Mouse (Mus musculus) layer of hippocampus, adult 11-12 months (tissue): ENCODE measurements around the gene Frat1.

Experiments
- DNase-seq: peaks from one replicate; pipeline ENCODE4 v3.0.0; 2022; ENCODE audit warnings: low spot score

The Frat1 gene

DNA sequence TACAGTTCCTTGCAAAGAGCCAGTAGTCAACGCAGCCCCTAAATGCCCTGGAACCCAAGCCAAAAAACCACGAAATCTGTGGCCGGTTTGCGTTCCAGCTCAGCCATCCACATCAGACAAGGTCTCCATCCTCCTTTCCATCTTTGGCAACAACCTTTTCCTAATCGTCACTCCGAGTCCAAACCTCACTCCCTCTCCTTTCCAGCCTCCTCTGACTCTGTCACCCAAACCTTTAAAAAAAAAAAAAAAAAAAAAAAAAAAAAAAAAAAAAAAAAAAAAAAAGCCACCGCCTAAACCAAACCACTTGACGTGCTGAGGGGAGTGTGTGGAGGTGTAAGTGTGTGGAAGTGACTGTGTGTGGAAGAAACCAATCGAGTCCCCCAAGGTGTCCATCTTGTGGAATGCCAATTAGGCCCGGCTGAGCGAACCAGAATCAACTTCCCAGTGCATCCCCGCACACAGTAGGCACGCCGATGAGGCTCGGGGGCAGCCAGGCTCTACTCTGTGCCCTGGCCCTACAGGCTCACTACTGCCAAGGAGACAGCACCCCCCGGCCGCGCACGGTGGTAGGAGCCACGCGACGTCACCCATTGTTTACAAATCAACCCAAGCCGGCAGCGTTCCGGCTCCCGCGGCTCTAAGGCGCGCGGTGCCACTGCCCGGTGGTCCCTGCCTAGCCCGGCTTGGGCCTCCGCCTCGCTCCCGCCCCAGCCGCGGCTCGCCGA, at the start of gene Frat1:
Gene Frat1 (plus strand): TSS at position 590 of the 725 bp plus-strand sequence.
- DNase-seq = peak; percentile 93

DNA sequence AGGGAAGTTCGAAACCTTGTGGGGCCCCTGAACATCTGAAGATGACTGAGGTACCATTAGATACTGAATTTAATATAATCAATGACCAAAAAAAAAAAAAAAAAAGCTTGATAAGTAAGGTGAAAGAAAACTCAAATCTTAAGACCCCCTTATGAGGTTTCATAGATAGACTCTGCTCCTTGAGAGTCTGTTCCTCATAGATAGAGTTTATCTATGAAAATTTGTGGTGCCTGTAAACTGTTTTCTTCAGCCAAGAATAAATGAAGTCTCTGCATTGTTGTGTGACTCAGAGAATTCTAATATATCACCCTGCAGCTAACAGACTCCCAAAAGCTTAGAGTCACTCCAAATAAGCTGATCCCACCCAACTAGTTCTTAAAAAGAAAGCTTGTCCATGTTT, 42.9 kb upstream of the Frat1 start:
- DNase-seq = no peak

DNA sequence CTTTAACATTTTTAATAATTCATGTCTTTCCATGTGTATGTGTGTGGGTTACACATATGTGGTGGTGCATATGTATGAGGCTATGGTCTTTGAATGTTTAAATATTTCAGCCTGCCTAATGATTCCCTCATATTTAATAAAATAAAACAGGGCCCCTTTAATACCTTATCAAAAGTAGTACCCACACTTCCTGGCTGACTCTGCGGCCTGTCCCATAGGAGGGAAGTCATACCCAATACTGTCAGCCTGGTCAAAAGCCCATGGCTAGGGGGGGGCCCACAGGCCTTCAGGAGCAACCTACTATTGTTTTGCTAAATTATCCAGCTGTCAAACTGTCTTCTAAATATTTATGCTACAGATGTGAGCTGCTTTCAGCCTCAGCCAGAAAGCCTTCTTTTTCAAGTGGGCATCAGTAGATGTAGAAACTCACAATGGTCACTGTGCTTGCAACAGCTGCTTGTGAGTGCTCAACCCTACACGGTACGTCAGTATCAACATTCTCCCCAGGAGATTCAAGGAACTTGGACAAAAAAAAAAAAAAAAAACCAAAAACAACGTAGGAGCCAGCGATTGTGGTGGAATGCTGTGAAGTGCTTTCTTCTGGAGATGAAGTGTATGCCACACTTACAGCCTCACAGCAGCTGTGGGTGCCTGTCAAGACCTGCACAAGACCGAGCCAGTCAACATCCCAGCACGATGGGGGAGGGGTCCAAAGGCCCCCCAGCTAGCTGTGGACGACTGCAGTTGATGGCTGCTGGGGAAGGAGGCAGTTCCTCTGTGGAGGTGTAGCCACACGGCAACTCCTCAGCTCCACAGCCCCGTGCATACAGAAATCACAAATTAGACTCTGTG, 40.4 kb upstream of the Frat1 start:
- no peak for DNase-seq

DNA sequence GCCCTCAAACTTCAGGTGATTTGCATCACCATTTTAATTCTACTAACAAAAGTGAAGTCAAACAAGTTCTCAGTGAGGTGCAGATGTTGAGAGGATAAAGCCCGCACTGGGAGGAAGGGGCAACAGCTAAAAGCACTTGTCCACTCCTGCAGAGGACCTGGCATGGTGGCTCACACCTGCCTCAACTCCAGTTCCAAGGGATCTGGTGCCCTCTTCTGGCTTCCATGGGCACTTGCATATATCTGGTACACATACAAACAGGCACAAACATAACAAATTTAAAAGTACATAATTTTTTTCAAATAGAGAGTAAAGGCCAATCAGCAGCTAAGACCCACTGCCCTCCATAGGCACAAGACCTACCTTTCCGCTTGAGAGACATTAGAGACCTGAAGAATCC, 38.4 kb upstream of the Frat1 start:
- DNase-seq = no peak

DNA sequence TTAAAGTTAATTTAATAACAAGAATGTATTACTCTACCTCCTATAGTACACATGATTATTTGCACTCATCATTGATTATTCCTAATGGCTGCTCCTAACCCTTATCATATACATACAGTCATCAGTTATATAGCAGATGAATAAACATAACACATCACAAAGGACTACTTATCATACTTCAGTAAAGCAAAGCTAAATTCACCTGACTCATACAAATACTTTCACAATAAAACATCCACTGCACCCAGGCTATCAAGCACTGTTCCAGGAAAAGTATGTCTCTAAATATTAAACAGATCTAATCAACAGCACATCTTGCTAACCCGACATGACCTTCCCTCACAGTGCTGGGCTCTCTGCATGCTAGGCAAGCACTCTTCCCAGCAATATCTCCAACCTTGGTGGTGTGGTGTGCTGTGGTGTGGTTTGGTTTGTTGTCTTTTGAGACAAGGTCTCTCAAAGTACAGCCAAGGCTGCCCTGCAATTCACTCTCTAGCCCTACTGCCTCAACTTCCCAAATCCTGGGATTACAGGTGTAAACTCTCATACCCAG, 36.8 kb upstream of the Frat1 start:
- no peak for DNase-seq

DNA sequence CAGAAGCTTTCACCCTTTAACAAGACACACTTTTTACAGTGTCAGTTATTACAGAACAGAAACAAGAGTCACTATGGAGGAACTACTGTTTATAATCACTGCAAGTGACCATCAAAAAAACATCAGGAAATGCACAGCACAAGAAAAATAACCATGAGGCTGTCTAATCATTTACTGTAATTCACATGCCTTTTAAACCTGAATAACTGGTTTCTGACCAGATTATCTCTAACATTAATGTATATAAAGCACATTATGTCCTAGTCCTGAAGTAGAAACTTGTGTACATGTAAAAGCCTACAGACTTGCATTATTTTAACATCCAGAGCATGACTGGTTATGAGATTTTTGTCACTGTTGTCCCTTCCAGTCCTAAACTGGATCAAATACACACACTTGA, 35.8 kb upstream of the Frat1 start:
- DNase-seq = no peak

DNA sequence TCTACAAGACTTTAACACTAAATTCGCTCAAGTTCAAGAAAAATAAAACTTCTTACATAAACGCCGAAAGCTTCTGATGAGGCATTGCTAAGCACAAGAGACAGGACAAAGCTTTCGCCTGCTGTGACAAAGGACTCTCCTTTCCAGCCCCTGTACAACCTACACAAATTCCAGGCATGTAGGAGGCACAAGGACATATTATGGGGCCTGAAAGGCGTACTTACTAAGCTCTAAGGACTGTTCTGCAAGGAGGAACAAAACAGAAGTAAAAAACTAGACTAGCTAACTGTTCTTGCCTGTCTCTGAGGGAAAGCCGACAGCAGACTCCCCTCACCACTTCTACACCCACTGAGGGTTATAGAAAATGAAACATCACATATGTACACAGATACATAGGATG, 34.9 kb upstream of the Frat1 start:
- no peak for DNase-seq

DNA sequence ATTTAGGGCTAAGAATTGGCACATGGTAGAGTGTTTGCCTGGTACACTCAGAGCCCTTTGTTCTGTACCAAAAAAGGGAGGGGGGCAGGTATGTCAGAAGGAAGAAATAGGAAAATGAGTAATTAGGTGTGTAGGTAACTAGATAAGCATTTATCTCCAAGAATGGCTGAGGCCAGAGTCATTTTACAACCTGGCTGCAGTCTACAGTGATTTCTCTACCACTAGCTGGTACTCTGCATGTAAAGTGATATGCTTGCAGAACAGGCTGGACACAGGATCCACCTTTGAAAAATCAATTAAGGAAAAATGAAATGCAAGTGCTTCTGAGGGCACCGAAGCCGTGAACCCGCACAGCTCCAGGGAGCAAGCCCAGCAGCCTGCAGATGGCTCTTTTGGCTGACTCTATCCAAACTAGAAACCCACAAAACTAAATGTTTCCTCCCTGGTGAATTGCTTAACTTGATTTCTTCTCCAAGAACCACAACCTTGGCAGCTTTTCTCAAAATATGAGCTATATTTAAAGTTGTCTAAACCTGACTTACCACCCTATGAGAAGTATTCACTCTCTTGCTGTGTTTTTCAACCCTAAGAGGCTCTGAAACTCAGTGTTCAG, 33.5 kb upstream of the Frat1 start:
- no peak for DNase-seq

DNA sequence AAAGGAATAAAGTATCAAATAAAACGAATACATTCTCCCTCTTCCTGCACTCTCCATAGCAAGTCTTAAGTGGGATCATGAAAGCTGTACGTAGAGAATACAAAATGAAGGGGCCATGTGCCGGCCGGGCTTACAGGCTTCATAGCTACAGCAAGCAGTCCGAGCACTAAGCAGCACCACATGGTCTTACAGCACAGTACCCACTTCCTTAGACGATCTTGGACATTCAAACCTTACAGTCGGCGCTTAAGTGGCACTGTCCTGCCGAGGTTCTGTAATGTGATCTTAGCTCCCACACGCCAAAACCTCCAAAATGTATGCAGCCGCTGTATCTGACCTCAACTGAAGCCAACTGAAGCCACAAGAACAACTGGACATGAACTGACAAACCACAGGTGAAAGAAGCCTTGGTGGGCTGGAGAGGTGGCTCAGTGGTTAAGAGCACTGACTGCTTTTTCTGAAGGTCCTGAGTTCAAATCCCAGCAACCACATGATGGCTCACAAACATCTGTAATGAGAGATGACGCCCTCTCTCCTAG, 32.9 kb upstream of the Frat1 start:
- DNase-seq = no peak

DNA sequence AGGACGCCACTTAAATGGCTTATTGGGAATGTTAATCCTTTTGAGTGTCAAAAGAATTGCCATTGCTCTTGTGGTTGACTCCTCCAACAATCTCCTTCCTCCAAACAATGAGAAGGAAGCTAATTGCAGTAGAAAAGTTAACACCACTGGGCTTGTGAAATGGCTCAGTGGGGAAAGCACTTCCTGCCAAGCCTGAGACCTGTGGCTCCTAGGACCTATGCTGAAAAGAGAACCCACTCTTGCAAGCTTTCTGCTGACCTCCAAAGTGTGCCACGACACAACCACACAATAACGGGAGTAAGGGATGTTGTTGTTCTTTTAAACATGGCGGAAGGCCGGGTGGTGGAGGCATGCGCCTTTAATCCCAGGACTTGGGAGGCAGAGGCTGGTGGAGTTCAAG, 32.2 kb upstream of the Frat1 start:
- DNase-seq = no peak

DNA sequence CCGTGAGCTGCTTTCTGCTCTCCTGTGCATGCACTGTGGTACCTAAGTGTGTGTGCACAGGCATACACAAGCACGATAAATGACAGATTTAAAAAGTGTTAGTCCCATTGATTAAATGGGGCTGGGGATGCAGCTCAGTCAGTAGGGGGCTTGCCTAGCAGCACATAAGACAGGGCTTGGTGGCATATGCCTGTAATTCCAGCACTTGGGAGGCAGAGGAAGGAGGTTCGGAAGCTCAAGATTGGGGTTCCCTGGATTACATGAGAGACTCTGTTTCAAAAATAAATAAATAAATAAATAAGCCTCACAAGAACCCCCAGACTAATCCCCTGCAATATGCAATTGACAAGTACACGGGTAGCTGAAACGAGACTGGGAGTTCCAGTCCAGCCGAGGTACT, 29.3 kb upstream of the Frat1 start:
- DNase-seq = no peak

DNA sequence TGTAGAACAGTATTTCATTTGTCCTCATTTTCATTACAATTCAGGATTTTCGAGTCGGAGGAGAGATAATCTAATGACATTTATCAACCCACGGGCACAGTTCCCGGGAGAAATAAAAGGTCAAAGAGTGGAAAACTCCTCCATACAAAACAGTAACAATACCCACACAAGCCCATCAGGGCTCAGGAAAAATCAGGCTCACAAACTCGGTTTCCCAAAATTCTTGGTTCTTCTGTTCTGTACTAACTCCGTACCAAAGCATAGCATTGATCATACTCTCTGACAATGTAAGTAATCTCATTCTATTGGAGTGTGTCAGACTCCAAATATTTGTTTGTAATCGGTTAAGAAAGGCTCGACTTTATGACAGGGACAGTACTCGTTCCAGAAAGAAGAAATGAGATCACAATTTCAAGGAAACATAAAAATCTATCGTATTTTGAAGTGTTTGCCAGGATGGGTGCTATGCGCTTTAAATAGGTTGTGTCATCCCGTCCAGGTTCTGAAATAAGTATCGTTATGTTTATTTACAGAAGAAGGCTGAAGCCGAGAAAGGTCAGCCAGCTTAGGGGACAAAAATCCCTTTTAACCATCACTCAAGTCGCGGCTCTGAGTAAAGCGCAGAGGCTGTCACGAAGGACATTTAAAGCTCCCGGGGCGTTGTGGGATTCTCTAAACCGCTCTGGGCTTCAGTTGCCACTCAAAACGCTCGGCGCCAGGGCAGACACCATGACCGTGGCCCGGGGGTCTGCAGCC, 28.6 kb upstream of the Frat1 start:
- DNase-seq = no peak

DNA sequence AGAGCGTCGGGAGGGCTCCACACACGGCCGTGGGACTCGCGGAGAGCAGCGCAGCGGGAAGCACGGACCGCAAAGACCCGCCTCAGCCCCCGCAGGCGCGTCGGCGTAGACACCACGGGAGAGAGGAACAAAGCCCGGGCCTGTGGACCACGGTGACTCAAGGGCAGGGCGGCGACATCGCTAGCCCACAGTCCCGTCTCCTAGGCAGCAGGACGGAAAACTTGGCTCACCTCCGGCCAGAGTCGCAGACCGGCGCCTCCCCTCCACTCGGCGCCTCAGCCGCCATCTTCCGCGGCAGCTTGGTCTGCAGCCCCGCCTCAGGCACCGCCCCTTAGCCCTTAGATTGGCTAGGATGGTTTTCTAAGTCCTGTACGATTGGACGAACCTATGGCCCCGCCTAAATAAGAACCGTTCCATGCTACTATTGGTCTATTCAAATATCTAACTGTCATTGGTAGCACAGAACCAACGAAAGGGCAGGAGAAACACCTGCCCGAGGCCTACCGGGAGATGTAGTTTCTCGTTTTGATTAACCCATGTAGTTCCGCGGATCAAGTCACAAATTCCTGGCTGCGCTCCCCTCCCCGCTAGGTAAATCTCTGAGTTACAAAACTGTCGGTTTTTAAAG, 27.9 kb upstream of the Frat1 start, which contains the start of gene Arhgap19:
Gene Arhgap19 (minus strand): TSS at position 306 of the 628 bp plus-strand sequence.
- DNase-seq = peak; percentile 93

DNA sequence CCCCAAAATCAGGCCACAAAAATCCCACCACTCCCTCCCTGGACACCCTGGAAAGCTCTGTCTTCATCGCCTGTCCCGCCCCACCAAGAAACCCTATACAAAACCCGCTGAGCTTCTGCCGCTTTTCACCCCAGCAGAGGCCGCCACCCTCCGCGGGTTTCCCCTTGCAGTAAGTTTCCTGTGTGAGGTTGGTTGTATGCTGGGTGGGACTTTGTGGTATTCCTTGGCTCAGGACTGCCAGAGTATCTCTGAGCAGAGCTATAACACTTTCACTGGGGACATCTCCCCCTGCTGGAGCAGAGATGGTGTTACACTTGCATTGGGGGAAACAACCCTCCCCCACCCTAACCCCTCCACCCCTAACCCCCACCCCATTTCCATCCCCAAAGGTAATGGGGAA, 26.4 kb upstream of the Frat1 start:
- DNase-seq = no peak

DNA sequence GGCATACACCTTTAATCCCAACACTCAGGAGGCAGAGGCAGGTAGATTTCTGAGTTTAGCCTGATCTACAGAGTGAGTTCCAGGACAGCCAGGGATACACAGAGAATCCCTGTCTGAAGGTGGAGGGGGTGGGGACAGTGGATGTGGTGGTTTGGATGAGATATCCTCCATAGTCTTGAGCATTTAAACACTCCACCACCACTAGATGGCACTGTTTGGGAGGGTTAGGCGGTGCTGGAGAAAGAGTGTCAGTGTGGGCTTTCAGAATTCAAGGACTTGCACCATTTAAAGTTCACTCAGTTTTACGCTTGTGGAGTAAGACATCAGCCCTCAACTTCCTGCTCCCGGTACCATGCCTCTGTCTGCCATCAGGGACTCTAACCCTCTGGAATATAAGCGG, 23.9 kb upstream of the Frat1 start:
- no peak for DNase-seq

DNA sequence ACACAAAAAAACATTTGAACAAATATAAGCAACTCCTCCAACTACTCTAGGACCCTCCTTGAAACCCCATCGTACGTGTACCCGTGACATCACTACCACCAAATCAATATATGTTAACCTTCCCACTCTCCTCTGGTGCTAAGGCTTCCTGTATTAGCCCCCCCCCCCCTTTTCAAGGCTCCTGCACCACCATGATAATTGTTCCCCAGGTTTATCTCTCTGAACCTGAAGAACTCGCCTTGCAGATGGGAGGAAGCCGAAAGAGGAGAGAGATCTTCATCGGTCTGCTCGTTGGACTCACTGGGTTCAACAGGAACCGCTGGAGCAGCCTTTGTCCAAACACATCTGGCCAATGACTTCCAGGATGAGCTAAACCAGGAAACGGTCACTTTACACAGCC, 22.3 kb upstream of the Frat1 start:
- DNase-seq = no peak

DNA sequence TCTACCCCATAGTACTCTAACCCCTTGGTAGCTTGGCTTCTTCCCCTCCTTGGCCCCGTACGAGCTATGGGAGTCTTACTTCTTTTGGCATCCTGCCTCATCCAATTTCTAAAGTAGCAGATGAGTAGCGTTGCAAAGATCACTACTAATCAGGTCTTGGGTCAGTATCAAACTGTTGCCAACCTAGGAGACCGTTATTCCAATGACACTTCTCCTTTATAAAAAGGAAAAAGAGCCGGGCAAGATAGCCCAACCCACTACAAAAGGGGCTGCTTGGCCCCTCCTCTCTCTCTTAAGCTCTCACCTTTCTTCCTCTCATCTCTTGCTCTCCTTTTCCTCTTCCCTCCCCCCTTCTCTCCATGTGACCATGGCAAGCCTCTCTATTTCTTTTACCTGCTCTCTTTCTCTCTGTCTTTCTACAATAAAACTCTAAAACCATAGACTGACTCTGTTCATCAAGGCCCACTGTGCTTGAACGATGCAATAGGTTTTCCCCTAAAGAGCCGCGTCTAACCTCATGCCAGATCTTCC, 21.6 kb upstream of the Frat1 start:
- DNase-seq = no peak

DNA sequence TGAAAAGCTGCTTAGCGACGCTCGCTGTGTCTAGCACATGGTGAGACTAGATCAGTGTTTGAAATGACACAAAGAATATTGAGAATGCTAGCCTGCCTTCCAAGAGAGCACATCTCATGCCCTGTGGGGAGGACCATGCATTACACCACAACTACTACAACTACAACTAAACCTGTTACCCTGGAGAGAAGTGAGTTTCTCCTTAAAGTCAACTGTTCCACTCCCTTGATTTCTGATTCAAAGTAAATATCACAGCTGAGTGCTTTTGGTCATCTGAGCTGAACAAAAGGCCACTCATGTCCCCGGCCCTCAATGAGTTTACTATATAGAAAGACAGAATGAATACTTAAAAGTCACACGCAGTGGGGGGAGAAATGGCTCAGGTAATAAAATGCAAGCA, 19.7 kb upstream of the Frat1 start:
- DNase-seq = no peak

DNA sequence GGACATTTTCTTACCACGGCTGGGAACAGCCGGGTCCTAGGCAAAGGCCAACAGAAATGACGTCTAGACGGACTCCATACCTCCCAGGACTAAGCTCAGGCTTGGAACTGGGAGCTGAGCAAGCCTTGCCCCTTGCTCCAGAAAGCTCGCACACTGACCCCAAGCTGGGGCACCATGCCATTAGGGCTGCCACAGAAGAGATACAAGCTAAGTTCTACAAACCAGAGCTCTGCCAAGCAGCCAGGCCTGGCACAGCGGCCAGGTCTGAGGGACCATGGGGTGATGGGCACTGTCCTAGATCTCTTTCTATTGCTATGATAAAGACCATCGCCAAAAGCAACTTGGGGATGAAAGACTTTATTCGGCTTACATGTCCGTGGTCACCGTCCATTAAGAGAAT, 17.2 kb upstream of the Frat1 start:
- DNase-seq = no peak

DNA sequence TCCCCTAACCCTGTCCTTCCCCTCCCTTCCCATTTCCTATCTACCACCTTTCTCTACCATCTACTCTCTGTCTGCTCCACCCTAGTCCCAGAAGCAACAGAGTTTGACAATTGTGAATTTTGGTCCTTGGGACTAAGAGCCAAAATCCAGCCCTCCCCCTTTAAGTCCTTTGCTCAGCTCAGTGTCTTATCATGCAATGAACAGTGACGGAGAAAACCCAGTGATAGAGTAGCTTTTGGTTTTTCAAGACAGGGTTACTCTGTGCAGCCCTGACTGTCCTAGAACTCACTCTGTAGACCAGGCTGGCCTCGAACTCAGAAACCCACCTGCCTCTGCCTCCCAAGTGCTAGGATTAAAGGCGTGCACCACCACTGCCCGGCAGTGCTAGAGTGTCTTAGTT, 16.4 kb upstream of the Frat1 start:
- no peak for DNase-seq

DNA sequence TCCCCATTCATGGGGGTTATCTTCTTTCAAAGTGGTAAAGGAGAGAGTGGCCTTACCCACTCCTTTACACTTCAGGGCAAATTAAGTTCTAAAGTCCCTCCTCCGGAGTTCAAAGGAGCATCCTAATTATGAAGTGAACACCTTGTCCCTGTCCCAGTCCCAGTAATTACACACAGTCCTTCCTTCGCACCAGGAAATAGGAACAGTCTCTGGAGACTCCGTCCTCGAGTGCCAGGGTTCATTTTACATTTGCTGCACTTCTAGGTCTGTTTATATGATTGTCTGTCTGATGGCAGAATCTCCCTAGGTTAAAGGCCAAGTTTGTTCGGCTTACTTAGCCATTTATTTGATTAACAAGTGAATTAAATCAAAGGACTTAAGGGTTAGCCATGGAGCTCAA, 13.4 kb upstream of the Frat1 start:
- no peak for DNase-seq
